Mouse (Mus musculus) CH12.LX (cell line): Measurements from ENCODE around the gene Ankra2. TPM values are rescaled to one million over a fixed set of nuclear protein-coding genes. Genes with fewer than 3 reads are reported as not detected.
A peak's percentile ranks its signal among the peaks of the same experiment; 100 is the strongest.

ENCODE experiments used
- DNase-seq: peaks from one replicate; pipeline ENCODE4 v3.0.0-alpha.2; 2013; ENCODE audit errors: extremely low read depth
- H3K27ac ChIP-seq: 2 replicates; pipeline ENCODE4 v1.5.1; 2012; ENCODE audit warnings: low read depth, mild to moderate bottlenecking, control low read depth, moderate library complexity; ENCODE audit not compliant: insufficient read depth
- H3K27me3 ChIP-seq: replicated peaks from 2 replicates; pipeline ENCODE3; 2012; ENCODE audit warnings: inconsistent platforms
- H3K36me3 ChIP-seq, 2 experiments: replicated peaks in 1 of 2; 2 replicates each; pipeline versions ENCODE3 to v1.6.1; 2012; ENCODE audit warnings: inconsistent platforms in 1 of 2, low read length in 1 of 2, mild to moderate bottlenecking in 1 of 2, mixed read lengths in 1 of 2, moderate library complexity in 1 of 2; ENCODE audit not compliant: control insufficient read depth in 1 of 2, insufficient read depth in 1 of 2
- H3K4me1 ChIP-seq, 2 experiments: 2 replicates each; pipeline ENCODE4 v1.6.1; 2012; ENCODE audit warnings: inconsistent platforms in 1 of 2, moderate library complexity in 1 of 2; ENCODE audit not compliant: insufficient read depth in 2 of 2, control insufficient read depth in 1 of 2
- H3K4me2 ChIP-seq: 2 replicates; pipeline ENCODE4 v1.6.1; 2012; ENCODE audit warnings: low read depth, mild to moderate bottlenecking, control low read depth; ENCODE audit not compliant: poor library complexity, insufficient read depth, severe bottlenecking
- H3K4me3 ChIP-seq, 3 experiments: fragments of 150-350 bp in 1 of 3; sonication (generic) in 1 of 3; replicated peaks in 1 of 3; 2 replicates each; pipeline versions ENCODE3 to v1.5.1; 2011 to 2012; ENCODE audit warnings: low read depth in 2 of 3, low read length in 2 of 3, mild to moderate bottlenecking in 2 of 3, moderate library complexity in 2 of 3, control low read depth in 1 of 3, improper control_type of control experiment in 1 of 3, inconsistent platforms in 1 of 3, mixed read lengths in 1 of 3; ENCODE audit not compliant: poor library complexity in 1 of 3
- H3K79me2 ChIP-seq: replicated peaks from 2 replicates; pipeline ENCODE4 v1.6.1; 2012; ENCODE audit warnings: mild to moderate bottlenecking, moderate library complexity; ENCODE audit not compliant: control insufficient read depth, poor library complexity, insufficient read depth, severe bottlenecking; ENCODE audit errors: extremely low read depth
- H3K9ac ChIP-seq: 2 replicates; pipeline ENCODE4 v1.6.1; 2012; ENCODE audit warnings: low read depth, mild to moderate bottlenecking, control low read depth, moderate library complexity; ENCODE audit not compliant: insufficient read depth
- H3K9me3 ChIP-seq: replicated peaks from 2 replicates; pipeline ENCODE3; 2012; ENCODE audit warnings: low read length, inconsistent platforms, mixed read lengths
- BHLHE40 ChIP-seq: IDR thresholded peaks from 2 replicates; pipeline ENCODE4 v1.6.1; 2011; ENCODE audit warnings: mild to moderate bottlenecking, low read depth, low read length, improper control_type of control experiment
- CHD1 ChIP-seq: IDR thresholded peaks from 2 replicates; pipeline ENCODE4 v1.6.1; 2012; ENCODE audit warnings: low read depth, low read length, improper control_type of control experiment, inconsistent platforms
- CHD2 ChIP-seq: IDR thresholded peaks from 2 replicates; pipeline ENCODE4 v1.6.1; 2011; ENCODE audit warnings: low read length, improper control_type of control experiment
- CTCF ChIP-seq, 2 experiments: IDR thresholded peaks in 1 of 2; conservative IDR thresholded peaks in 1 of 2; 2 replicates each; pipeline ENCODE4 v1.5.1; 2011 to 2012; ENCODE audit warnings: low read depth in 2 of 2, low read length in 2 of 2, improper control_type of control experiment in 1 of 2, inconsistent platforms in 1 of 2, mild to moderate bottlenecking in 1 of 2, moderate library complexity in 1 of 2
- ELF1 ChIP-seq: IDR thresholded peaks from 2 replicates; pipeline ENCODE4 v1.6.1; 2014; ENCODE audit warnings: low read depth, mild to moderate bottlenecking, inconsistent platforms, low read length, improper control_type of control experiment
- IRF4 ChIP-seq: IDR thresholded peaks from 2 replicates; pipeline ENCODE4 v1.6.1; 2014; ENCODE audit warnings: low read depth, mild to moderate bottlenecking, inconsistent platforms, low read length, improper control_type of control experiment
- MAX ChIP-seq: IDR thresholded peaks from 2 replicates; pipeline ENCODE4 v1.6.1; 2011; ENCODE audit warnings: low read length, improper control_type of control experiment
- MXI1 ChIP-seq: IDR thresholded peaks from 2 replicates; pipeline ENCODE4 v1.6.1; 2011; ENCODE audit warnings: mild to moderate bottlenecking, low read depth, low read length, improper control_type of control experiment
- MYC ChIP-seq: IDR thresholded peaks from 2 replicates; pipeline ENCODE4 v1.6.1; 2011; ENCODE audit warnings: low read depth, mild to moderate bottlenecking, improper control_type of control experiment, low read length
- NELFE ChIP-seq: IDR thresholded peaks from 2 replicates; pipeline ENCODE4 v1.6.1; 2011; ENCODE audit warnings: low read depth, low read length, improper control_type of control experiment
- NRF1 ChIP-seq: IDR thresholded peaks from 2 replicates; pipeline ENCODE4 v1.6.1; 2014; ENCODE audit warnings: low read depth, mild to moderate bottlenecking, inconsistent platforms, low read length, improper control_type of control experiment, moderate library complexity
- PAX5 ChIP-seq: IDR thresholded peaks from 2 replicates; pipeline ENCODE4 v1.6.1; 2012; ENCODE audit warnings: low read length, inconsistent platforms, mixed read lengths
- POLR2A ChIP-seq: IDR thresholded peaks from 2 replicates; pipeline ENCODE4 v1.6.1; 2011; ENCODE audit warnings: low read depth, mild to moderate bottlenecking, improper control_type of control experiment, low read length
- RAD21 ChIP-seq: IDR thresholded peaks from 2 replicates; pipeline ENCODE4 v1.6.1; 2011; ENCODE audit warnings: low read depth, mild to moderate bottlenecking, low read length, improper control_type of control experiment, moderate library complexity
- SIN3A ChIP-seq: IDR thresholded peaks from 2 replicates; pipeline ENCODE4 v1.6.1; 2012; ENCODE audit warnings: low read length, improper control_type of control experiment, inconsistent platforms
- SMC3 ChIP-seq: IDR thresholded peaks from 2 replicates; pipeline ENCODE4 v1.6.1; 2011; ENCODE audit warnings: low read depth, low read length, improper control_type of control experiment
- TCF12 ChIP-seq: IDR thresholded peaks from 2 replicates; pipeline ENCODE4 v1.6.1; 2014; ENCODE audit warnings: low read depth, mild to moderate bottlenecking, inconsistent platforms, low read length, improper control_type of control experiment
- UBTF ChIP-seq: IDR thresholded peaks from 2 replicates; pipeline ENCODE4 v1.6.1; 2012; ENCODE audit warnings: low read depth, mild to moderate bottlenecking, inconsistent platforms, low read length, improper control_type of control experiment, moderate library complexity
- USF1 ChIP-seq: IDR thresholded peaks from 2 replicates; pipeline ENCODE4 v1.6.1; 2014; ENCODE audit warnings: low read depth, mild to moderate bottlenecking, inconsistent platforms, low read length, improper control_type of control experiment
- USF2 ChIP-seq: conservative IDR thresholded peaks from 2 replicates; pipeline ENCODE4 v1.6.1; 2011; ENCODE audit warnings: low read depth, low read length, improper control_type of control experiment
- ZC3H11A ChIP-seq: IDR thresholded peaks from 2 replicates; pipeline ENCODE4 v1.6.1; 2012; ENCODE audit warnings: low read depth, mild to moderate bottlenecking, inconsistent platforms, low read length, improper control_type of control experiment
- ZKSCAN1 ChIP-seq: IDR thresholded peaks from 2 replicates; pipeline ENCODE4 v1.6.1; 2012; ENCODE audit warnings: low read depth, inconsistent platforms, low read length, improper control_type of control experiment, borderline replicate concordance
- dilution Hi-C: fragments of 300-500 bp; cut with MboI; formaldehyde crosslinking; loops from 2 replicates; pipeline ENCODE4 v1.14.3; 2020; ENCODE audit warnings: low sequenced_read_pairs; ENCODE audit not compliant: extremely low pct_unique_long_range_greater_than_20kb, extremely low pct_ligation_motif_present
- in situ Hi-C: fragments of 300-500 bp; cut with MboI; formaldehyde crosslinking; loops from 3 replicates; pipeline ENCODE4 v1.14.3; 2019; ENCODE audit warnings: low sequenced_read_pairs, low pct_ligation_motif_present, low pct_unique_long_range_greater_than_20kb, mixed read lengths
- polyA plus RNA-seq: library from polyadenylated mRNA; unstranded; fragments of >175 nt; gene quantifications from 2 replicates; pipeline ENCODE4 v1.2.1, GENCODE M21; 2012; ENCODE audit warnings: low read depth; ENCODE audit not compliant: insufficient read length
- total RNA-seq, 2 experiments: library from RNA; depleted of rRNA; stranded (reverse); fragments of 300-350 nt in 1 of 2; fragments of >200 nt in 1 of 2; gene quantifications; 2 replicates each; pipeline ENCODE4 v1.2.3; 2012 to 2014

The Ankra2 gene
- total and polyA plus RNA-seq, 3 experiments = 11.1 to 15.3 (median 12.4) TPM

DNA sequence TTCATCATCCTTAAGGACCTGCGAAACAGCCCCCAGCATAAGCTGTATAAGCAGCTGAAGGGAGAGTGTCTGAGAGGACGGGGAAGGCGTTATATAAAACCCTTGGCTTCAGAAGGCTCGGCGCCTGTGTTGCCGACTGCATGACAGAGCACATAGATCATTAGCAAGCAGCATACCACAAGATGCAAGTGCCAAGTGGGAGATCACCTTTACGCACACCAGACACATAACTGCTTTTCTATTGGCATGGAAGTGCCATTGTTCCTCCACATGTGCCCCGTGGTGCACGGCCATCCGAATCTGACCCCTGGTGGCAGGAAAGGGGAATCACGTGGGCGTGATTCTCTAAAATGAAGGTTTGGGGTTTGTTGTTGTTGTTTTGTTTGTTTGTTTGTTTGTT, 40.0 kb upstream of the Ankra2 start:
- in situ Hi-C loops (no loop called here), dilution Hi-C loops (no loop called here)
- H3K4me1 ChIP-seq = peaks cover 4 to 8% of the 10 kb centered on the region in 2 experiments; a peak in 2 of 4 replicates
- H3K9ac ChIP-seq = no peak overlapping the region
- H3K9me3 ChIP-seq = no peaks in the 10 kb centered on the region
- no peak overlapping the region for H3K4me3 ChIP-seq
- TF ChIP-seq IRF4 (0 out of 2 replicates have a peak, but pooled peaks have one; percentile 18), UBTF (no peak), BHLHE40 (0 out of 2 replicates have a peak, but pooled peaks have one; percentile 36), MAX (peak; percentile 89), POLR2A (no peak), SMC3 (peak; percentile 76), USF1 (peak; percentile 52), CTCF (conservative IDR thresholded peaks at IDR 0.05 in 1 of 2, IDR thresholded peaks at IDR 0.05 in 1 of 2; ENCODE audit: low read depth in 2 of 2, low read length in 2 of 2) (peak in 1 of 2 experiments; percentile 79; a peak in 2 of 4 replicates), RAD21 (peak; percentile 58), USF2 (peak; percentile 35; the same call in 1 of the 2 replicates), CHD1 (no peak), MYC (peak; percentile 86)
- no peaks in the 10 kb centered on the region for H3K79me2 ChIP-seq
- H3K36me3 ChIP-seq = no peaks in the 10 kb centered on the region
- no peak overlapping the region for H3K27ac ChIP-seq
- no peak for DNase-seq
- no peak overlapping the region for H3K4me2 ChIP-seq
- H3K27me3 ChIP-seq = no peaks in the 10 kb centered on the region

DNA sequence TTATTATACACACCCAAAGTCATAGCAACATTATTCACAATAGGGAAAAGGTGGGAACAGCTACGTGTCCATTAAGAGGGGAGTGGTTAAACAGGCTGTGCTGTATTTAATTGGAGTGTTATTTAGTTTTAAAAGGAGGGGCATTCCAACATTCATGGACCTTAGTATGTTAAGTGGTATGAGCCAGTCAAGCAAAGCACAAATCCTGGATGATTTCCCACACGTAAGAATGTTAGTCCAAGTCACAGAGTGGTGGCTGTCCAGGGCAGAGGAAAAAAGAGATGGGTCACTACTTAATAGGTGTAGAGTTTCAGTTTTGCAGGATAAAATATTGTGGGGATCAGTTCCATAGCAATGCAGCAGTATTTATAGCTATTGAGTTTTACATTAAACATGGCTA, 36.6 kb upstream of the Ankra2 start:
- Histone ChIP-seq H3K9ac (no peak overlapping the region), H3K4me3 (no peak overlapping the region), H3K27ac (no peak overlapping the region), H3K36me3 (no peaks in the 10 kb centered on the region), H3K9me3 (no peaks in the 10 kb centered on the region), H3K4me2 (no peak overlapping the region), H3K27me3 (no peaks in the 10 kb centered on the region), H3K4me1 (no peaks in the 10 kb centered on the region), H3K79me2 (no peaks in the 10 kb centered on the region)
- no peak for DNase-seq
- dilution Hi-C loops (no loop called here), in situ Hi-C loops (no loop called here)
- TF ChIP-seq MYC = no peak
- TF ChIP-seq ZKSCAN1 = no peak
- no peak for TF ChIP-seq SIN3A
- TF ChIP-seq NRF1 = no peak
- no peak for TF ChIP-seq TCF12
- no peak for TF ChIP-seq CHD1
- no peak for TF ChIP-seq NELFE
- no peak for TF ChIP-seq MXI1
- no peak for TF ChIP-seq PAX5
- no peak for TF ChIP-seq CHD2
- no peak for TF ChIP-seq ELF1
- no peak for TF ChIP-seq ZC3H11A
- no peak for TF ChIP-seq CTCF (conservative IDR thresholded peaks at IDR 0.05 in 1 of 2, IDR thresholded peaks at IDR 0.05 in 1 of 2; ENCODE audit: low read depth in 2 of 2, low read length in 2 of 2)
